Mouse (Mus musculus): ENCODE data around the gene Gm17374. TPM values are rescaled to one million over a fixed set of nuclear protein-coding genes. Genes with fewer than 3 reads are reported as not detected.

The Gm17374 gene
- polyA plus RNA-seq, 1 experiment from 2014 or later = not detected

GRCm38 (mm10) chr2:140200713-140201112 lies 48.9 kb downstream of the Gm17374 start:
- H3K4me1 ChIP-seq (replicated peaks) = no peaks in the 10 kb centered on the region
- WGBS = 75% methylated on average over 2 of the region's 2 CpGs

GRCm38 (mm10) chr2:140202573-140202972 lies 50.7 kb downstream of the Gm17374 start:
- ATAC-seq (ENCODE audit: low read depth) = no peak
- H3K4me1 ChIP-seq (replicated peaks) = no peaks in the 10 kb centered on the region
- H3K36me3 ChIP-seq = peaks cover 52% of the 10 kb centered on the region
- H3K27ac ChIP-seq (replicated peaks) = no peak overlapping the region
- 96% methylated on average over 5 of the region's 5 CpGs for WGBS
- H3K4me3 ChIP-seq = no peak overlapping the region
- no peaks in the 10 kb centered on the region for H3K9me3 ChIP-seq
- no peak overlapping the region for H3K9ac ChIP-seq
- H3K27me3 ChIP-seq = no peaks in the 10 kb centered on the region
- no peak overlapping the region for H3K4me2 ChIP-seq

More at GRCm38 (mm10) chr2:140200713-140201112, 48.9 kb downstream of the Gm17374 start:
- H3K27me3 ChIP-seq = no peaks in the 10 kb centered on the region
- ATAC-seq (ENCODE audit: low read depth) = no peak
- no peak overlapping the region for H3K4me3 ChIP-seq
- H3K9ac ChIP-seq = no peak overlapping the region
- no peak overlapping the region for H3K27ac ChIP-seq (replicated peaks)
- H3K4me2 ChIP-seq = no peak overlapping the region
- no peaks in the 10 kb centered on the region for H3K9me3 ChIP-seq
- peaks cover 46% of the 10 kb centered on the region for H3K36me3 ChIP-seq

Other genes with a start within 250 kb of the Gm17374 start
- gene Tasp1, start 85.2 kb upstream of the Gm17374 start, polyA plus RNA-seq (2015; fragmentation: Nextera tagmentation; extraction: Ambion mirVana) = 13.3 and 15.9 TPM in 2 replicates
- gene Esf1, start 18.5 kb downstream of the Gm17374 start, polyA plus RNA-seq (2015; fragmentation: Nextera tagmentation; extraction: Ambion mirVana) = 19.2 and 20.3 TPM in 2 replicates
- gene Ndufaf5, start 18.6 kb downstream of the Gm17374 start, polyA plus RNA-seq (2015; fragmentation: Nextera tagmentation; extraction: Ambion mirVana) = 47.1 and 48.2 TPM in 2 replicates
- not detected in 2 replicates for gene Sel1l2, start 237.7 kb downstream of the Gm17374 start, polyA plus RNA-seq (2015; fragmentation: Nextera tagmentation; extraction: Ambion mirVana)
- gene Macrod2, start 243.3 kb downstream of the Gm17374 start, polyA plus RNA-seq (2015; fragmentation: Nextera tagmentation; extraction: Ambion mirVana) = 66.2 and 78.9 TPM in 2 replicates